Mouse (Mus musculus) neural tube, embryonic 12.5 days (tissue): ENCODE measurements around the gene Hipk2. TPM values are rescaled to one million over a fixed set of nuclear protein-coding genes. Genes with fewer than 3 reads are reported as not detected.

Experiments used
- ATAC-seq: fragments of 200-750 bp; cut with Nextera tagmentation; 2 replicates; pipeline ENCODE4 v1.8.0; 2017; ENCODE audit warnings: low read depth, mild to moderate bottlenecking, moderate TSS enrichment, moderate library complexity; ENCODE audit not compliant: low FRiP score
- H3K27ac ChIP-seq: fragments of 300-500 bp; sonication (generic); 2 replicates; pipeline ENCODE4 v1.5.1; 2016
- H3K27me3 ChIP-seq: fragments of 300-500 bp; sonication (generic); replicated peaks from 2 replicates; pipeline ENCODE4 v1.6.1; 2016; ENCODE audit warnings: mild to moderate bottlenecking
- H3K36me3 ChIP-seq: fragments of 300-500 bp; sonication (generic); 2 replicates; pipeline ENCODE4 v1.6.1; 2016; ENCODE audit warnings: mild to moderate bottlenecking
- H3K4me1 ChIP-seq: fragments of 300-500 bp; sonication (generic); 2 replicates; pipeline ENCODE4 v1.6.1; 2016
- H3K4me2 ChIP-seq: fragments of 300-500 bp; sonication (generic); replicated peaks from 2 replicates; pipeline ENCODE4 v1.6.1; 2016; ENCODE audit warnings: mild to moderate bottlenecking
- H3K4me3 ChIP-seq: fragments of 300-500 bp; sonication (generic); 2 replicates; pipeline ENCODE4 v1.5.1; 2016
- H3K9ac ChIP-seq: fragments of 300-500 bp; sonication (generic); 2 replicates; pipeline ENCODE4 v1.6.1; 2016; ENCODE audit warnings: mild to moderate bottlenecking
- H3K9me3 ChIP-seq: fragments of 300-500 bp; sonication (generic); 2 replicates; pipeline ENCODE4 v1.6.1; 2016; ENCODE audit warnings: mild to moderate bottlenecking
- WGBS: fragments of 180-500 bp; shearing (Covaris S2); methylation state at CpG from one replicate; pipeline ENCODE4 v1.1.7; 2016; 5-methylcytosine and 5-hydroxymethylcytosine counted together
- polyA plus RNA-seq: library from polyadenylated mRNA; unstranded; fragments of >200 nt; fragmentation: Nextera tagmentation; extraction: Ambion mirVana; gene quantifications from 2 replicates; pipeline ENCODE4 v1.2.1, GENCODE M21; 2016

Gene Hipk2
- polyA plus RNA-seq, 1 experiment from 2014 or later = 32.7 TPM

GRCm38 (mm10) chr6:38669580-38669979 is 206.4 kb downstream of the Hipk2 start:
- Histone ChIP-seq H3K4me1 (no peaks in the 10 kb centered on the region), H3K4me3 (no peak overlapping the region), H3K36me3 (no peaks in the 10 kb centered on the region), H3K9ac (no peak overlapping the region), H3K27ac (no peak overlapping the region), H3K27me3 (peaks cover 7% of the 10 kb centered on the region; the same call in 1 of the 2 replicates), H3K9me3 (no peaks in the 10 kb centered on the region), H3K4me2 (no peak overlapping the region)
- WGBS = 58% methylated on average over 6 of the region's 6 CpGs
- no peak for ATAC-seq

GRCm38 (mm10) chr6:38662714-38663615 is 213.0 kb downstream of the Hipk2 start, which contains the start of gene Clec2l:
Clec2l (plus strand) TSS chr6:38663069.
- no peaks in the 10 kb centered on the region for H3K9me3 ChIP-seq
- H3K9ac ChIP-seq = peak within 1 kb of the TSS; percentile 68
- ATAC-seq = peak; percentile 85
- peak within 1 kb of the TSS; percentile 60 for H3K4me3 ChIP-seq
- WGBS = 1% methylated on average over 73 of the region's 84 CpGs
- H3K27me3 ChIP-seq = peaks cover 25% of the 10 kb centered on the region
- no peaks in the 10 kb centered on the region for H3K36me3 ChIP-seq
- no peak within 1 kb of the TSS for H3K27ac ChIP-seq
- H3K4me1 ChIP-seq = peaks cover 7% of the 10 kb centered on the region; the same call in 1 of the 2 replicates
- peak within 1 kb of the TSS; percentile 77 for H3K4me2 ChIP-seq

DNA sequence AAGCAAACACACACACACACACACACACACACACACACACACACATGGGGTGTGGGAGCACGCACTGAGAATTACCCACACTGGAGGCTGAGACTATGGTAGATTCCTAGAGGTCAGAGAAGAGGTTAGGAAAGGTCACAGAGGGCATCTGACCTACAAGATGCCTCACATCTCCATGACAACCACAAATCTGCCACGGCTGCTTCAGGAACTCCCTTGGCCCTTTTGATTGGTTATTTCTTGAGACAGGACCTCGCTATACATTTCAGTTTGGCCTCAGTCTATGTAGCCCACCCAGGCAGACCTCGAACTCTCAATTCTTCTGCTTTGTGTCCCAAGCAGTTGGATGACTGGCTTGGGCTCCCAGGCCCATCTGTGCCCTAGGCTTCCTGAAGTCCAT is 214.3 kb downstream of the Hipk2 start:
- H3K4me1 ChIP-seq = peaks cover 7% of the 10 kb centered on the region; the same call in 1 of the 2 replicates
- H3K9me3 ChIP-seq = no peaks in the 10 kb centered on the region
- H3K9ac ChIP-seq = no peak overlapping the region
- no peak overlapping the region for H3K4me2 ChIP-seq
- H3K27me3 ChIP-seq = peaks cover 25% of the 10 kb centered on the region
- no peak overlapping the region for H3K27ac ChIP-seq
- 28% methylated on average over 4 of the region's 4 CpGs for WGBS
- H3K36me3 ChIP-seq = no peaks in the 10 kb centered on the region
- ATAC-seq = no peak
- no peak overlapping the region for H3K4me3 ChIP-seq

DNA sequence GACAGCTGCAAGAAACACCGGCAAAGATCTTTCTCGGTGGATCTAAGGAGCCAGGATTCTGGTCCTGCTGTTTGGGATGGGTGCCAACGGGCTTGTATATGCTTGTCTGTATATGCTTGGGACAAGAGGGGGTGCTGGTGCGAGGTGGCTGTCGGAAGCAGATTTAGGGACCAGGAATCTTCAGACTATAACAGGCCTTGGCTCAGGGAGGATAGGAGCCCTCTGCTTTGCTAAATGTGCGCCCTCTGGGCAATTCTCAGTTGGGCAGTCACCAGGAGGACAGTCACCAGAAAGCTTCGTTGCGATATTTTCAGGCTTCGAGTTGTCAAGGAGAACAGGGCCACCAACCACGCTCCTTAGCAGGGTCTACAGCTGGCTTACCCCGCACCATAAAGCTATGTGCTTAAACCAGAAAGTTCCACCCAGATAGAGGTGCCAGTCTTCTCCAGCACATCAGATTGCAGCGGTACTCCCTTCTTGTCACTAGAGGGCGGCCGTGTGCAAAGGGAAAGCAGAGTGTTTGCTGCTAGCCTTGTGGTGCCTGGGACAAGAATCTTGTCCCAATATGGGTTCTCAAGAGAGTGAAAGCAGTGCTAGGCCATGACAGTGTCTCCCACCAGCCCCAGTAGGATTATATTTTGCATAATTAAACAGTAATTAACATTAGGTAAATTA is 225.6 kb downstream of the Hipk2 start:
- H3K27me3 ChIP-seq = no peaks in the 10 kb centered on the region
- H3K4me1 ChIP-seq = no peaks in the 10 kb centered on the region
- peak; percentile 50; the same call in 1 of the 2 replicates for ATAC-seq
- 43% methylated on average over 14 of the region's 14 CpGs for WGBS
- no peaks in the 10 kb centered on the region for H3K36me3 ChIP-seq
- H3K9me3 ChIP-seq = no peaks in the 10 kb centered on the region
- H3K4me2 ChIP-seq = no peak overlapping the region
- no peak overlapping the region for H3K27ac ChIP-seq
- no peak overlapping the region for H3K9ac ChIP-seq
- H3K4me3 ChIP-seq = no peak overlapping the region

DNA sequence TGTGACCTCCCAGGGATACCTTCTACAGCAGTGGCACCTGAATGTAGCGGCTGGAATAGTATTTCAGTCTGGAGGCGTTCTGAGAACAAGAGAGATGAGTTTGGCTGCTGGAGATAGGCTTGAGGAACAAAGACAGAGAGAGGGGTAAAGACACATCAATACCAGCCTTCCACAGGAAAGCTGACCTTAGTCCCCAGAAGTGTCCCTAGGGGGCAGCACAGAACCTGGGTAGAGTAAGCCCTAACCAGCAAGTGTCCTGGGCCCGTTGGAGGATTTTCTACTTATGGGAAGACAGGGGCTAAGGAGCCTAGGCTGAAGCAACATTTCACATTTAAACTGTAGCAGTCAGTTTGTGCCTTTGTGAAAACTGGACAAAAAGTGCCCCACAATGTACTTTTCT is 226.4 kb downstream of the Hipk2 start:
- H3K27ac ChIP-seq = no peak overlapping the region
- ATAC-seq = no peak
- H3K27me3 ChIP-seq = no peaks in the 10 kb centered on the region
- H3K4me2 ChIP-seq = no peak overlapping the region
- WGBS = 77% methylated on average over 3 of the region's 3 CpGs
- H3K4me1 ChIP-seq = no peaks in the 10 kb centered on the region
- no peak overlapping the region for H3K4me3 ChIP-seq
- H3K9ac ChIP-seq = no peak overlapping the region
- H3K9me3 ChIP-seq = no peaks in the 10 kb centered on the region
- no peaks in the 10 kb centered on the region for H3K36me3 ChIP-seq

Other genes starting within 250 kb of the Hipk2 start
- 0.14 TPM in 1 of 2 replicates, not detected in the other for gene Klrg2, start 238.9 kb downstream of the Hipk2 start, polyA plus RNA-seq
- 7.3 and 7.8 TPM in 2 replicates for gene Clec2l, start 213.1 kb downstream of the Hipk2 start, polyA plus RNA-seq
- 2.0 and 2.3 TPM in 2 replicates for gene Tbxas1, start 761 bp downstream of the Hipk2 start, polyA plus RNA-seq
- 4.0 and 4.8 TPM in 2 replicates for gene Parp12, start 242.2 kb upstream of the Hipk2 start, polyA plus RNA-seq